Mouse (Mus musculus): ENCODE results near the gene Ankrd60.

Ankrd60 gene

GRCm38 (mm10) chr2:173584361-173584760 lies 6.2 kb upstream of the Ankrd60 start:
- no peak for DNase-seq (ENCODE audit: low spot score in 2 of 2)

- no peak for DNase-seq (ENCODE audit: low spot score in 2 of 2)
Measured at GRCm38 (mm10) chr2:173583455-173583854, 5.3 kb upstream of the Ankrd60 start.

- DNase-seq (ENCODE audit: low spot score in 2 of 2) = no peak
Measured at GRCm38 (mm10) chr2:173582903-173583302, 4.7 kb upstream of the Ankrd60 start.

- no peak for DNase-seq (ENCODE audit: low spot score in 2 of 2)
Measured at GRCm38 (mm10) chr2:173581096-173581495, 2.9 kb upstream of the Ankrd60 start.

GRCm38 (mm10) chr2:173578595-173578994 lies 430 bp upstream of the Ankrd60 start:
- no peak for DNase-seq (ENCODE audit: low spot score in 2 of 2)

GRCm38 (mm10) chr2:173564179-173564578 lies 14.0 kb downstream of the Ankrd60 start:
- no peak for DNase-seq (ENCODE audit: low spot score in 2 of 2)

GRCm38 (mm10) chr2:173563336-173563735 lies 14.8 kb downstream of the Ankrd60 start:
- DNase-seq (ENCODE audit: low spot score in 2 of 2) = no peak

- peak; percentile 65 to 73 for DNase-seq (ENCODE audit: low spot score in 2 of 2)
Measured at GRCm38 (mm10) chr2:173561851-173562442, 16.2 kb downstream of the Ankrd60 start.

- no peak for DNase-seq (ENCODE audit: low spot score in 2 of 2)
Measured at GRCm38 (mm10) chr2:173558754-173559396, 19.3 kb downstream of the Ankrd60 start.

GRCm38 (mm10) chr2:173553863-173554262 lies 24.3 kb downstream of the Ankrd60 start:
- DNase-seq (ENCODE audit: low spot score in 2 of 2) = no peak

- DNase-seq (ENCODE audit: low spot score in 2 of 2) = no peak
Measured at GRCm38 (mm10) chr2:173550681-173551080, 27.5 kb downstream of the Ankrd60 start.

GRCm38 (mm10) chr2:173549236-173549635 lies 28.9 kb downstream of the Ankrd60 start:
- DNase-seq (ENCODE audit: low spot score in 2 of 2) = no peak

GRCm38 (mm10) chr2:173545992-173546703 lies 32.0 kb downstream of the Ankrd60 start:
- DNase-seq (ENCODE audit: low spot score in 2 of 2) = peak; percentile 71 to 81

GRCm38 (mm10) chr2:173542716-173543115 lies 35.4 kb downstream of the Ankrd60 start:
- DNase-seq (ENCODE audit: low spot score in 2 of 2) = no peak

- no peak for DNase-seq (ENCODE audit: low spot score in 2 of 2)
Measured at GRCm38 (mm10) chr2:173541748-173542147, 36.4 kb downstream of the Ankrd60 start.

- no peak for DNase-seq (ENCODE audit: low spot score in 2 of 2)
Measured at GRCm38 (mm10) chr2:173539781-173540180, 38.4 kb downstream of the Ankrd60 start.

- DNase-seq (ENCODE audit: low spot score in 2 of 2) = no peak
Measured at GRCm38 (mm10) chr2:173535886-173536285, 42.3 kb downstream of the Ankrd60 start.

- no peak for DNase-seq (ENCODE audit: low spot score in 2 of 2)
Measured at GRCm38 (mm10) chr2:173535390-173535789, 42.8 kb downstream of the Ankrd60 start.

- no peak for DNase-seq (ENCODE audit: low spot score in 2 of 2)
Measured at GRCm38 (mm10) chr2:173534581-173534980, 43.6 kb downstream of the Ankrd60 start.

GRCm38 (mm10) chr2:173532711-173533462 lies 45.3 kb downstream of the Ankrd60 start:
- DNase-seq (ENCODE audit: low spot score in 2 of 2) = no peak

GRCm38 (mm10) chr2:173528493-173528892 lies 49.7 kb downstream of the Ankrd60 start:
- no peak for DNase-seq (ENCODE audit: low spot score in 2 of 2)

GRCm38 (mm10) chr2:173522376-173522775 lies 55.8 kb downstream of the Ankrd60 start, which contains the start of gene 1700021F07Rik:
Gene 1700021F07Rik (plus strand): TSS chr2:173522586.
- no peak for DNase-seq (ENCODE audit: low spot score in 2 of 2)

Measured in frontal cortex, postnatal 25 days (tissue).